Mouse (Mus musculus) intestine, embryonic 14.5 days (tissue): ENCODE data around the gene Lrrn2. TPM values are rescaled to one million over a fixed set of nuclear protein-coding genes. Genes with fewer than 3 reads are reported as not detected.

ENCODE experiments used
- ATAC-seq: fragments of 200-750 bp; cut with Nextera tagmentation; replicated peaks from 2 replicates; pipeline ENCODE4 v1.8.0; 2017; ENCODE audit warnings: low read depth, moderate number of reproducible peaks, moderate TSS enrichment, moderate library complexity; ENCODE audit not compliant: low FRiP score, low TSS enrichment
- DNase-seq: peaks from one replicate; pipeline ENCODE4 v3.0.0-alpha.2; 2018; ENCODE audit warnings: low spot score
- H3K27ac ChIP-seq: fragments of 300-500 bp; sonication (generic); 2 replicates; pipeline ENCODE4 v1.5.1; 2014; ENCODE audit warnings: low read depth, mild to moderate bottlenecking, control low read depth
- H3K27me3 ChIP-seq: fragments of 300-500 bp; sonication (generic); replicated peaks from 2 replicates; pipeline ENCODE4 v1.6.1; 2014; ENCODE audit warnings: low read length, control low read depth; ENCODE audit not compliant: control insufficient read depth, insufficient read depth
- H3K36me3 ChIP-seq: fragments of 300-500 bp; sonication (generic); 2 replicates; pipeline ENCODE4 v1.6.1; 2014; ENCODE audit warnings: low read length, control low read depth; ENCODE audit not compliant: control insufficient read depth, insufficient read depth
- H3K4me1 ChIP-seq: fragments of 300-500 bp; sonication (generic); replicated peaks from 2 replicates; pipeline ENCODE4 v1.6.1; 2014; ENCODE audit warnings: low read length, control low read depth, mixed read lengths; ENCODE audit not compliant: control insufficient read depth, insufficient read depth
- H3K4me2 ChIP-seq: fragments of 300-500 bp; sonication (generic); 2 replicates; pipeline ENCODE4 v1.6.1; 2014; ENCODE audit warnings: low read length
- H3K4me3 ChIP-seq: fragments of 300-500 bp; sonication (generic); 2 replicates; pipeline ENCODE4 v1.5.1; 2014; ENCODE audit warnings: low read depth, low read length, control low read depth, mixed read lengths
- H3K9ac ChIP-seq: fragments of 300-500 bp; sonication (generic); 2 replicates; pipeline ENCODE4 v1.6.1; 2014; ENCODE audit warnings: mild to moderate bottlenecking, low read length
- H3K9me3 ChIP-seq: fragments of 300-500 bp; sonication (generic); 2 replicates; pipeline ENCODE4 v1.6.1; 2016; ENCODE audit warnings: low read length, control low read depth; ENCODE audit not compliant: control insufficient read depth
- WGBS: fragments of 180-500 bp; shearing (Covaris S2); extraction: QIAGEN DNeasy Blood & Tissue Kit; methylation state at CpG from one replicate; pipeline ENCODE4 v1.1.7; 2014; 5-methylcytosine and 5-hydroxymethylcytosine counted together
- polyA plus RNA-seq: library from polyadenylated mRNA; unstranded; fragments of >200 nt; fragmentation: Nextera tagmentation; extraction: Ambion mirVana; gene quantifications from 2 replicates; pipeline ENCODE4 v1.2.1, GENCODE M21; 2014

The Lrrn2 gene
- polyA plus RNA-seq, 1 experiment from 2014 or later: 4.4 TPM

- WGBS: 21% methylated on average over 11 of the region's 11 CpGs
- H3K36me3 ChIP-seq: no peaks in the 10 kb centered on the region
- peaks cover 65% of the 10 kb centered on the region for H3K27me3 ChIP-seq
- no peak overlapping the region for H3K27ac ChIP-seq
- peaks cover 12% of the 10 kb centered on the region; the same call in 1 of the 2 replicates for H3K4me1 ChIP-seq
- no peak for ATAC-seq
- no peak overlapping the region for H3K4me2 ChIP-seq
- H3K4me3 ChIP-seq: no peak overlapping the region
- DNase-seq: no peak
- no peak overlapping the region for H3K9ac ChIP-seq
- H3K9me3 ChIP-seq: no peaks in the 10 kb centered on the region
These were observed 992 bp upstream of the Lrrn2 start for GRCm38 (mm10) chr1:132878951-132879610.

- peak overlapping the region; percentile 51 for H3K4me3 ChIP-seq
- H3K4me1 ChIP-seq: peaks cover 12% of the 10 kb centered on the region; the same call in 1 of the 2 replicates
- WGBS: 10% methylated on average over 8 of the region's 8 CpGs
- peaks cover 65% of the 10 kb centered on the region for H3K27me3 ChIP-seq
- no peak overlapping the region for H3K27ac ChIP-seq
- no peaks in the 10 kb centered on the region for H3K36me3 ChIP-seq
- DNase-seq (no peak), ATAC-seq (no peak)
- H3K9me3 ChIP-seq: no peaks in the 10 kb centered on the region
- no peak overlapping the region for H3K9ac ChIP-seq
- H3K4me2 ChIP-seq: peak overlapping the region; percentile 75
These were observed 292 bp upstream of the Lrrn2 start for GRCm38 (mm10) chr1:132879801-132880160.

- ATAC-seq (peak; percentile 47), DNase-seq (peak; percentile 68)
- peaks cover 12% of the 10 kb centered on the region; the same call in 1 of the 2 replicates for H3K4me1 ChIP-seq
- H3K27me3 ChIP-seq: peaks cover 62% of the 10 kb centered on the region
- no peaks in the 10 kb centered on the region for H3K36me3 ChIP-seq
- no peaks in the 10 kb centered on the region for H3K9me3 ChIP-seq
- H3K27ac ChIP-seq: no peak overlapping the region
- WGBS: 1% methylated on average over 28 of the region's 28 CpGs
- peak overlapping the region; percentile 75 for H3K4me2 ChIP-seq
- H3K9ac ChIP-seq: peak overlapping the region; percentile 34
- peak overlapping the region; percentile 51 for H3K4me3 ChIP-seq
These were observed 1.1 kb downstream of the Lrrn2 start for GRCm38 (mm10) chr1:132881041-132881761.

- Histone ChIP-seq H3K4me1 (peaks cover 12% of the 10 kb centered on the region; the same call in 1 of the 2 replicates), H3K4me3 (no peak overlapping the region)
- 44% methylated on average over 9 of the region's 9 CpGs for WGBS
These were observed 1.8 kb downstream of the Lrrn2 start for GRCm38 (mm10) chr1:132881836-132882235.

GRCm38 (mm10) chr1:132885701-132886100 is 5.6 kb downstream of the Lrrn2 start:
- H3K36me3 ChIP-seq: no peaks in the 10 kb centered on the region
- H3K4me3 ChIP-seq: no peak overlapping the region
- peaks cover 26% of the 10 kb centered on the region for H3K27me3 ChIP-seq
- H3K4me1 ChIP-seq: peaks cover 11% of the 10 kb centered on the region; the same call in 1 of the 2 replicates
- no peak overlapping the region for H3K9ac ChIP-seq
- H3K4me2 ChIP-seq: no peak overlapping the region
- ATAC-seq (no peak), DNase-seq (no peak)
- H3K27ac ChIP-seq: no peak overlapping the region
- WGBS: 24% methylated on average over 4 of the region's 4 CpGs
- H3K9me3 ChIP-seq: no peaks in the 10 kb centered on the region

More at GRCm38 (mm10) chr1:132881836-132882235, 1.8 kb downstream of the Lrrn2 start:
- no peaks in the 10 kb centered on the region for H3K9me3 ChIP-seq
- peaks cover 62% of the 10 kb centered on the region for H3K27me3 ChIP-seq
- H3K4me2 ChIP-seq: no peak overlapping the region; the same call in 1 of the 2 replicates
- DNase-seq (no peak), ATAC-seq (no peak)
- no peak overlapping the region for H3K9ac ChIP-seq
- no peaks in the 10 kb centered on the region for H3K36me3 ChIP-seq
- no peak overlapping the region for H3K27ac ChIP-seq

GRCm38 (mm10) chr1:132886626-132887025 is 6.6 kb downstream of the Lrrn2 start:
- no peaks in the 10 kb centered on the region for H3K36me3 ChIP-seq
- WGBS: 54% methylated on average over 4 of the region's 4 CpGs
- no peak for ATAC-seq
- peaks cover 2% of the 10 kb centered on the region; the same call in 1 of the 2 replicates for H3K4me1 ChIP-seq
- H3K27ac ChIP-seq: no peak overlapping the region
- no peak overlapping the region for H3K4me3 ChIP-seq
- no peak overlapping the region for H3K4me2 ChIP-seq
- no peak for DNase-seq
- no peak overlapping the region for H3K9ac ChIP-seq
- H3K9me3 ChIP-seq: no peaks in the 10 kb centered on the region
- H3K27me3 ChIP-seq: peaks cover 18% of the 10 kb centered on the region

- H3K9ac ChIP-seq: no peak overlapping the region
- H3K9me3 ChIP-seq: no peaks in the 10 kb centered on the region
- 73% methylated on average over 4 of the region's 4 CpGs for WGBS
- ATAC-seq (no peak), DNase-seq (no peak)
- H3K27ac ChIP-seq: no peak overlapping the region
- no peaks in the 10 kb centered on the region for H3K27me3 ChIP-seq
- H3K4me1 ChIP-seq: no peaks in the 10 kb centered on the region; the same call in 1 of the 2 replicates
- H3K4me3 ChIP-seq: no peak overlapping the region
- H3K36me3 ChIP-seq: no peaks in the 10 kb centered on the region
- no peak overlapping the region for H3K4me2 ChIP-seq
These were observed 8.7 kb downstream of the Lrrn2 start for GRCm38 (mm10) chr1:132888811-132889210.

- Histone ChIP-seq H3K9me3 (no peaks in the 10 kb centered on the region), H3K36me3 (no peaks in the 10 kb centered on the region), H3K4me3 (no peak overlapping the region), H3K4me2 (no peak overlapping the region), H3K9ac (no peak overlapping the region), H3K4me1 (no peaks in the 10 kb centered on the region; the same call in 1 of the 2 replicates), H3K27ac (no peak overlapping the region), H3K27me3 (no peaks in the 10 kb centered on the region)
- DNase-seq: no peak
- WGBS: 65% methylated on average over 11 of the region's 11 CpGs
- ATAC-seq: no peak
These were observed 10.2 kb downstream of the Lrrn2 start for GRCm38 (mm10) chr1:132890161-132890794.
